Mouse (Mus musculus): Measurements from ENCODE around the gene Olfr324.

- TF ChIP-seq POLR2A (IDR thresholded peaks at IDR 0.05; ENCODE audit: insufficient read length, low read depth) (no peak), MAX (IDR thresholded peaks at IDR 0.05; ENCODE audit: low read depth) (no peak)
These were observed 6.2 kb upstream of the Olfr324 start for GRCm38 (mm10) chr11:58588620-58589250.
